Comparison of ENCODE assay signal across 8 mouse cellular contexts in the genomic region with DNA sequence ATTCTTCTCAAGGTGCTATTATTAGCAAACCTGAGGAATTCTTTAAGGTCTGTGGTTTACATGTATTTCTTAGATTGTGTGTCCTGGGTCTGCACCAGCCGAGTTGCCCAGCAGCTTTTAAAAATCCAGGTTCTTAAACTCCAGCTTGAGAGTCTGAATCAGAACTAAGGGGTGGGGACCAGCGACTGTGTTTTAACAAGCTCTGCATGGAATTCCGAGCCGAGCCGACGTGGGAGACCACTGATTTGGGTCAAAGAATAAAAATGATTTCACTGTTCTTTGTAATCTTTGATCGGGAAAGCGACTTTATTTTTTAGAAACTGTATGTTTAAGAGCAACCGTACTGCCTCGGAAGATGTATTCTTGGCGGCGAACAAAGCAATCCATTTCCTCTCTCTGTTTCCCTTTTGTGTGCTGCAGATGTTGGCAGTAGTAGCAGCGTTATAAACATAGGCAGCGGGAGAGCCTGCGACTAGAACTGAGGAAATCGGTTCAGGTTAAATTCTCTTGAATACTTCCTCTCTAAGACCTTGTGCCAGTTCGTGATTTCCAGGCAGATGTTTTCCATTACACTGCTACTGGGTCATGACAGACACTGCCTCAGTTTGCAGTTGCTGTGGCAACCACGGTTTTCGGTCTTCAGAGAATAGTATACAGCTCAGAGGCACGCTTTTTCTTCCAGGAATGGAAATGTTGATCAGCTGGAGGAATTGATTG. TPM values are rescaled to one million over a fixed set of nuclear protein-coding genes. Genes with fewer than 3 reads are reported as not detected.
DNase-seq lines count a peak whose midpoint lies in the region; ATAC-seq and TF ChIP-seq lines count a peak whose summit lies in the region.

No protein-coding gene starts in this region.

- no peaks in the 10 kb centered on the region for H3K27me3 ChIP-seq in forebrain, postnatal 0 days (ENCODE audit: insufficient read depth, low read length)
- no peaks in the 10 kb centered on the region for H3K27me3 ChIP-seq in hindbrain, embryonic 13.5 days
- no peaks in the 10 kb centered on the region for H3K27me3 ChIP-seq in limb, embryonic 12.5 days
- no peaks in the 10 kb centered on the region for H3K27me3 ChIP-seq in midbrain, embryonic 12.5 days

- peak overlapping the region; percentile 66 for H3K27ac ChIP-seq in forebrain, postnatal 0 days (ENCODE audit: low read depth, low read length)
- H3K27ac ChIP-seq in hindbrain, embryonic 13.5 days, result peak overlapping the region; percentile 60
- peak overlapping the region; percentile 84 for H3K27ac ChIP-seq in limb, embryonic 12.5 days
- H3K27ac ChIP-seq in midbrain, embryonic 12.5 days (replicated peaks), result peak overlapping the region; percentile 16

- no peak for TF ChIP-seq CTCF in forebrain, postnatal 0 days (IDR thresholded peaks at IDR 0.05; ENCODE audit: low read depth)

- peak overlapping the region; percentile 11; the same call in 1 of the 2 replicates for H3K4me3 ChIP-seq in forebrain, postnatal 0 days (ENCODE audit: low read depth, low read length)
- H3K4me3 ChIP-seq in hindbrain, embryonic 13.5 days, result peak overlapping the region; percentile 8; the same call in 1 of the 2 replicates
- H3K4me3 ChIP-seq in limb, embryonic 12.5 days (replicated peaks), result peak overlapping the region; percentile 33
- H3K4me3 ChIP-seq in midbrain, embryonic 12.5 days, result 0 out of 2 replicates have a peak overlapping the region, but pooled peaks have one; percentile 11

- DNase-seq in B cell, adult 2 months, result peak; percentile 9 to 15
- DNase-seq in ZHBTc4 (ENCODE audit: low read depth, low spot score), result peak; percentile 58
- peak; percentile 67 for DNase-seq in forebrain, postnatal 0 days
- no peak for DNase-seq in ovary, postnatal 10 days (ENCODE audit: low spot score)
- DNase-seq in spleen, adult 18-20 months, result no peak

- H3K4me2 ChIP-seq in forebrain, postnatal 0 days (ENCODE audit: low read depth), result peak overlapping the region; percentile 30
- peak overlapping the region; percentile 33 for H3K4me2 ChIP-seq in hindbrain, embryonic 13.5 days
- H3K4me2 ChIP-seq in limb, embryonic 12.5 days, result peak overlapping the region; percentile 50
- H3K4me2 ChIP-seq in midbrain, embryonic 12.5 days (replicated peaks), result peak overlapping the region; percentile 19; the same call in 1 of the 2 replicates

- no peaks in the 10 kb centered on the region for H3K9me3 ChIP-seq in forebrain, postnatal 0 days (ENCODE audit: low read length)
- H3K9me3 ChIP-seq in hindbrain, embryonic 13.5 days, result no peaks in the 10 kb centered on the region
- no peaks in the 10 kb centered on the region for H3K9me3 ChIP-seq in limb, embryonic 12.5 days
- no peaks in the 10 kb centered on the region for H3K9me3 ChIP-seq in midbrain, embryonic 12.5 days

- peak overlapping the region; percentile 35; the same call in 1 of the 2 replicates for H3K9ac ChIP-seq in forebrain, postnatal 0 days
- peak overlapping the region; percentile 16; the same call in 1 of the 2 replicates for H3K9ac ChIP-seq in hindbrain, embryonic 13.5 days
- no peak overlapping the region; the same call in 1 of the 2 replicates for H3K9ac ChIP-seq in limb, embryonic 12.5 days (replicated peaks)
- no peak overlapping the region for H3K9ac ChIP-seq in midbrain, embryonic 12.5 days (replicated peaks)

- H3K36me3 ChIP-seq in forebrain, postnatal 0 days (ENCODE audit: insufficient read depth), result no peaks in the 10 kb centered on the region
- no peaks in the 10 kb centered on the region for H3K36me3 ChIP-seq in hindbrain, embryonic 13.5 days
- no peaks in the 10 kb centered on the region for H3K36me3 ChIP-seq in limb, embryonic 12.5 days
- no peaks in the 10 kb centered on the region for H3K36me3 ChIP-seq in midbrain, embryonic 12.5 days

- WGBS in forebrain, postnatal 0 days, result 43% methylated on average over 20 of the region's 20 CpGs
- WGBS in hindbrain, embryonic 13.5 days, result 49% methylated on average over 20 of the region's 20 CpGs
- WGBS in limb, embryonic 12.5 days, result 20% methylated on average over 20 of the region's 20 CpGs
- 56% methylated on average over 20 of the region's 20 CpGs for WGBS in midbrain, embryonic 12.5 days

- peak; percentile 96 for ATAC-seq in forebrain, postnatal 0 days
- ATAC-seq in hindbrain, embryonic 13.5 days (ENCODE audit: low FRiP score), result peak; percentile 79
- ATAC-seq in limb, embryonic 12.5 days (ENCODE audit: insufficient number of reproducible peaks, insufficient read depth, low FRiP score, low TSS enrichment, low read depth), result peak; percentile 94
- peak; percentile 79 for ATAC-seq in midbrain, embryonic 12.5 days (ENCODE audit: low FRiP score, low read depth)

- no peaks in the 10 kb centered on the region for H3K4me1 ChIP-seq in forebrain, postnatal 0 days (ENCODE audit: insufficient read depth)
- no peaks in the 10 kb centered on the region; the same call in 1 of the 2 replicates for H3K4me1 ChIP-seq in hindbrain, embryonic 13.5 days (replicated peaks)
- peaks cover 6% of the 10 kb centered on the region; the same call in 1 of the 2 replicates for H3K4me1 ChIP-seq in limb, embryonic 12.5 days (replicated peaks)
- no peaks in the 10 kb centered on the region for H3K4me1 ChIP-seq in midbrain, embryonic 12.5 days

RNA-seq across cellular contexts. Expression of a gene that starts 27.3 kb away (rescaled TPM):
- total RNA-seq in forebrain, postnatal 0 days (2014; rRNA removed), result 89.7 and 98.2 TPM in 2 replicates
- polyA plus RNA-seq in forebrain, postnatal 0 days (2015; fragmentation: Nextera tagmentation; extraction: Ambion mirVana), result 28.1 and 46.2 TPM in 2 replicates
- polyA plus RNA-seq in hindbrain, embryonic 13.5 days (2015; fragmentation: Nextera tagmentation; extraction: Ambion mirVana), result 54.1 and 58.0 TPM in 2 replicates
- 10.7 and 12.1 TPM in 2 replicates for polyA plus RNA-seq in limb, embryonic 12.5 days (2016; fragmentation: Nextera tagmentation; extraction: Ambion mirVana)
- 32.7 and 40.4 TPM in 2 replicates for polyA plus RNA-seq in midbrain, embryonic 12.5 days (2016; fragmentation: Nextera tagmentation; extraction: Ambion mirVana)

Comparison
In these comparisons a context has a peak if more than half of its experiments do, and no peak if none do; other contexts are left out.
1. DNase-seq: peak in B cell, adult 2 months (2 of 2), ZHBTc4 (single experiment) and forebrain, postnatal 0 days (single experiment); none in ovary, postnatal 10 days (single experiment) and spleen, adult 18-20 months (0 of 2).
2. H3K27ac ChIP-seq: peak in every context shown above with its lines; median percentile 84 in limb, embryonic 12.5 days; 66 in forebrain, postnatal 0 days; 60 in hindbrain, embryonic 13.5 days; 16 in midbrain, embryonic 12.5 days.
3. H3K9ac ChIP-seq: peak in forebrain, postnatal 0 days (single experiment) and hindbrain, embryonic 13.5 days (single experiment); none in limb, embryonic 12.5 days (single experiment) and midbrain, embryonic 12.5 days (single experiment).
4. Peak in every context shown above with its lines, with median percentiles within 50 percentile points of each other: ATAC-seq, H3K4me2 ChIP-seq and H3K4me3 ChIP-seq.